Mouse (Mus musculus) right cerebral cortex, postnatal 4 days (tissue): ENCODE data around the gene Mmp28.

Experiments used
- DNase-seq: peaks from one replicate; pipeline ENCODE4 v3.0.0-alpha.2; 2022

Mmp28 gene

DNA sequence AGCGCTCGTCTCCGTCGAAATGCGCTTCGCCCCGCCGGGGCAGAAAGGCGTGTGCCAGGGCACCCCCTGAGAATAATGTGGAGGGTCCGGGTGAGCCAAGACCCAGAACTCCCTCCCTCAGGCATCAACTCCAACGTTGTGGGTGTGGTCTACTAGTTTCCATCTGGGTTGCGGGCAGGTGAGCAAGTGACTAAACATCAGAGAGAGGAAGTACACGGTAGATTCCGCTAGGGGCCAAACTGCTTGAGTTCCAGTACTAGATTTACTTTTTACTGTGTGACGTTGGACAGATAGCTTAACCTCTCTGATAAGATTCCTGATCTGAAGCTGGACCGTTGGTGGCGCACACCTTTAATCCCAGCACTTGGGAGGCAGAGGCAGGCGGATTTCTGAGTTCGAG, 17.9 kb downstream of the Mmp28 start:
- DNase-seq, result no peak

DNA sequence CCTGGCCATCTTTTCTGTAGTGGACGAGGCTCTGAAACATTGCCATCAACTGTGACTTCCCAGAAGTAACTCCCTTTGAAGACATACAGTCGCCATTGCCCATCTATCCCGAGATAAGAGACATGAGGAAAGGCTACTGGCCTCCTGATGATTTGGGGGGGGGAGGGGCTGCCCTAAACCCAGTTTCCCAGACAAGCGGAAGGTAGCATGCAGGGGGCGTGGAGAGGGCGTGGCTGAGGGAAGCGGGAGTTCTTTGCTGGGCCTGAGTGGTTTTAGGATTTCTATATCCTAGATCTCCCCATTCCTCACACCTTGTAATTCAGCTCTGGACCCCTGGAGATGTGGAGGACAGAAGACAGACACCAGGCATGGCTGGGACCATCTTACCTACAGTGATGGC, 19.0 kb downstream of the Mmp28 start:
- DNase-seq, result no peak

DNA sequence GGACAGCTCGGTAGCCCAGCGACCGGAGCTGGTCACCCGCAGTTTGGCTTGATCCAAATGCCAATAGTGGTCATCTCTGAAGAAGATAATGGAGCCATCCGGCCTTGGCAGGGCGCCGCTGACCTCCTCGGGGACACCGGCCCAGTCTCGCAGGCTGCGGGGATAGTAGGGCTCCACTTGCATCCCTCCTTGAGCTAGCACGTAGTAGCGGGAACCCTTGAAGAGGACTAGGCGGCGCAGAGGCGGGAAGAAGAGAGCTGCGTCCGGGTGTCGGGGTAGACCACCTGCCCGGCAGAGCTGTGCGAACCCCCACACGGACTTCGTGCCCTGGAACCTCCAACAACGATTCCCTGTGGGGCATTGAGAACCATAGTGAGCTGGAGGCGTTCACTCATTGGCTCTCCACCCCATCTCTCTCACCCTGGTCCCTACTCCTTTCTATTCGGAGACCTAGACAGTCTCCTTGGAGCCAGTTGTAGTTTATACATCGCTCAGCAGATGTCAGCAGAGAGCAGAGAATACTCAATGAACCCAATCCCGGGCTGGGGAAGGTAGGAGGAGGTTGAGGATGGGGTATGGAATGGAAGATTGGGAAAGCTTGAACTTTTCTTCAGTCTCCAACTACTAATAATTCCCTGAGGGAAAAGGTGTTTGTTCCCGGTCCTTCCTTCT, 20.1 kb downstream of the Mmp28 start:
- DNase-seq, result peak; percentile 80

DNA sequence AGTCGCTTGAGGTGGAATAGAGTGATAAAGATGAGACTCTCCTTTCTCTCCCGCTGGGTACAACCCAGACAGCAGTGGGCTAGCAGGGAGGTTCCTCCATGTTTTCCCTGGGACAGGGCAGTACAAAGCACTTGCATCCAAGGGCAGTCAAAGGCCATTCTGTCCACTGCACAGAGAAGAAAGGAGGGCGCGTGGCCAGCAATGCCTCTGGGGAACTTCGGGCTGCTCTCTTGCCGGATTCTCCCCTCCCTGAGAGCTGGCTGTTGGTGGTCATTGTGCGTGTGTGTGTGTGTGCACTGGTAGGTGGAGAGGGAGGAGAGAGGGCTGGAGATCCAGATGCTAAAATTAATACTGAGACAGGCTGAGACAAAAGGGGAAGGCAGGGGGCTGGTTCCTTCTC, 21.6 kb downstream of the Mmp28 start:
- DNase-seq, result no peak

DNA sequence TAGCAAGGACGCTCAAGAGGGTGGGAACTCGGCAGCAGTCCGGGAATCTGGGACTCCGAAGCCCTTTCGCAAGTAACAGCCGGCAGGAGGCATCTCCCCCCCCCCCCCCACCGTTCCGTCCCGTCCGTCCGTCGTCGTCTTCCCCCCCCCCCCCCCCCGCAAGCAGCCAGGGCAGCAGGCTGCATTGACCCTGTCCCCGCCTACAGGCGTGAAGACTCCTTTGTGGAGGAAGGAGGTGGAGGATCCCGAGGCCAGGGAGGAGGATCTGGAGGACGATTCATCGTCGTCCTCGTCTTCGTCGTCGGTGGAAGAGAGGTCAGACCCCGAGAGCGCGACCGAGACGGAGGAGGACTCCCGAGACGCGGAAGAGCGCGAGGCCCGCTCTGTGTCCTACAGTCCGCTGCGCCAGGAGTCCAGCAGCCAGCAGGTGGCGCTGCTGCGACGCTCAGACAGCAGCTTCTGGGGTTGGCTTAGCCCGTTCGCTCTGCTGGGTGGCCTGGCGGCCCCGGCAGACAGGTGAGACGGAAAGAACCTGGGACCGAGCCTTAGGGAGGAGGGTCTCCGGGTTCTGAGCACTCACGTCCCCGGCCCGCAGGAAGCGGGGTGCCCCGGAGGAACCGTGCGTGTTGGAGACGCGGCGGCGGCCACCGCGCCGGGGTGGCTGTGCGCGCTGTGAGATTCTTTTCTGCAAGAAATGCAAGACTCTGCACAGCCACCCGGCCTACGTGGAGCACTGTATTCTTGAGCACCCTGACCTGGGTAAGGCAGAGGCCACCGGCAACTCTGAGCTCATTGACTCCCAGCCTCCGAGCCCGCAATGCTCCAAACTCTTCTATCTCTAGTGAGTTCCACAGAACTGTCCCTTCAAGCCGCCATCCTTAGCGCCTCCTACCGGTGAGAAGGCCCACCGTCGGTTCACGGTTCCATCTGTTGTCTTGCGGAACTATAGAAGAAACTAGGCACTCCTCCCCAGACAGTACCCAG, 22.5 kb downstream of the Mmp28 start:
- peak; percentile 88 for DNase-seq

DNA sequence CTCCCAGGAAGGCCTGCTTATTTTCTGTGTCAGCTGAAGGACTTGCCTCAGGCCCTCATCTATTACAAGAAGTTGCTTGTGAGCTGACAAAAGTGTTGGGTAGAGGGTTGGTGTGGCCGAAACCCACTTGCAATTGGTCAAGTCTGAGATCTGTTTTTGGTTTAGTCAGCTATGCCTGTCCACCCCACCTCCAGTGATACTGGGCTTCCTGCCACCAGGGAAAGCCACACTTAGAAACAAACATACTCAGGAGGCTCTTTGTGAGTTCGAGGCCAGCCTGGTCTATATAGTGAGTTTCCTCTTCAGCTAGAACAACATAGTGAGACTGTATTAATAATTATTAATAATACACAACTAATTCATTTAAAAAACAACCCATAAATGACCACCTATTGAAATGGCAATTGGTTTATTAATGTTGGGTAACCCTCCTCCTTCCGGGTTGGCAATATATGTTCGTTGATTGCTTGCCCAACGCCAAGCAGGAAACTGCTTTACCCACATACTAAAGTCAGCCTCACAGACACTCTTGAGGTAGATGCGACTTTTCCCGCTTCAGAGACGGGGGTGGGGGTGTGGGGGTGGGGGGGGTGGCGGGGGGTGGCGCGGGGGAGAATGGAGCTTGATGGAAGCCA, 23.3 kb downstream of the Mmp28 start:
- DNase-seq, result no peak

DNA sequence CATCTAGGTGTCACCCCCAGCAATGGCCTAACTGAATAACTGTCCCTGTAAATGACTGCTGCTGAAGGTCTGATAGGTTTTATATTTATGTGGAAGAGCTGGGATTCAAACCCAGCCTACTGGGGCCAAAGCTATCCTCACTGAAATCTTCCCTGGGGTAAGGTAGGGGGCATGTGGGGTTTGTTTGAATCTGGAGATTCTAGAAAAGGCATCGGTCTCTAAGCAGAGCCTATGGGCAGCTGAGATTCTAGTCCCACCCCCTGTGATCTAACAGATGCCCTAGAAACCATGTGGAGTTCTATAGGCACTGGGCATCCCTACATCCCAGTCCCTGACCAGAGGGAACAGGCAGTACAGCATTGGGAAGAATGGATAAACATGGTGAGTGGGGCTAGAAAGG, 25.5 kb downstream of the Mmp28 start, which contains the start of gene 1700020L24Rik:
TSS of gene 1700020L24Rik (plus strand) at position 301 of the 400 bp plus-strand sequence.
- no peak for DNase-seq

DNA sequence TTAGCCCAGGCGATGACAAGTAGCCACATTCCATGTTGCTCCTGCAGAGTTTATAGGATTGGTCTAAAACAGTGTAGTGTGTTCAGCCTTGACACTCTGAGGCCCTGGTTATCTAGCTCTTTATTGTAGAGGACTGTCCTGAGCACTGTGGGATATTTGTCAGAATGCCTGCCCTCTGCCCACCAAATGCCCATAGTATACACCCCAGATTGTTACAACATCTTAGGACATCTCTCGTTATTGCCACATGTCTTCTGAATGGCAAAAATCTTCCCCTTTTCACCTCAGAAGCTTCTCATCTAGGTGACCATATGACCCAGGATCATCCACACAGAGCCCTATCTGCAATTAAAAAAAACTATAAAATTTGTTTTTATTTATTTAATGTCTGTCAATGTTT, 30.3 kb downstream of the Mmp28 start:
- DNase-seq, result no peak

DNA sequence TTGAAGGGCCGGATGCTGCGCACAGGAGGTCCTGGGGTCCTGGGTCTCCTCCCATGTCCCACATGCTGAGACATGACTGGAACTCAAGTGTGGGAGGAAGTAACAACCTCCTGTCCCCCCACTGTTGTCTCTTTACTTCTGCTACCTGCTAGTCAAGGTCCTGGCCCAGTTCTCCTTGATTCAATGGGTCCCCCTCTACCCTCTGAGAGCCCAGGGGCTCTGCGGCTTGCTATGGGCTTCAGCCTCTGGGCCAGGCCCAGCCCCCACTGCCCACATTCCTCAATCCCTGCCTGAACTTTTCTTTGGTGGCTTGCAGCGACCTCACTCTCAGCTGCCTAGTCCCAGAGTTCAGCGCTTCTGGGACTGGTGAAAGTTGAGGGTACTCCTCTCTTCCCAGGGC, 33.5 kb downstream of the Mmp28 start, which contains the start of gene Gas2l2:
TSS of gene Gas2l2 (minus strand) at position 101 of the 400 bp plus-strand sequence.
- no peak for DNase-seq

DNA sequence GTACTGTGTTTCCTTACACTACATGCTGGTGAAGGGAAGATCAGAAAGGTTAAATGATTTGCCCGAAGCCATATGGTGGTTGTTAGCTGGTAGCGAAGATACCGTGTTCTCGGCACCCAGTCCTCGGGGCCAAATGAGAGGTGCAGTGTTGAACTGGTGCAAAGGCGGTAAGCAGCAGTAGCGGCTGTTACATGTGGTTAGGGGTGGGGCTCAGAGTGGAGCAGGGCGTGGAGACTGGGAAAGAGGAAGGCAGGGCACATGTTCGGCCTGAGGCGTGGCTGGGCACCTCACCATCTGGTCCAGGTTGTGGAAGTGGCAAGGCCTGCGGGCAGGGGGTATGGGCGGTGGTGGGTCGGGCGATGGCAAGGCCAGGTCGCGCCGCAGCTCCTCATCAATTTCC, 35.9 kb downstream of the Mmp28 start:
- DNase-seq, result no peak

DNA sequence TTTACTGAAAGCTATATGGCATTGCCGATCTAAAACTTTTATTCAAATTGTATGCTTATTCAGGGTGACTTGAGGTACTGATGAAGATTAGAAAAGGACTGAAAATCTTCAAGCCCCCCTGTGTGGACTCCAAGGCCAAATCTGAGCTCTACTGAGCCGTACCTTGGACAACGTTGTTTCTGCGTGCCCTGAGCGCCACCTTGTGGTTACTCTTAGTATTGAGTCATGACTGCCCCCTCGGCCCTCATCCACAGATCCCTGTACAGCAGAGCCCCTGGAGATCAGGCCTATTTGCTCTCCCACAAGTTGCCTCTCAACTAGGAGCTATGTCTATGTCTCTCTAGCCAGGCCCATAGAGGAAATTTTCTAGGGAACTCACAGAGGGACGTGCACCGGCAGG, 38.2 kb downstream of the Mmp28 start:
- peak; percentile 81 for DNase-seq

DNA sequence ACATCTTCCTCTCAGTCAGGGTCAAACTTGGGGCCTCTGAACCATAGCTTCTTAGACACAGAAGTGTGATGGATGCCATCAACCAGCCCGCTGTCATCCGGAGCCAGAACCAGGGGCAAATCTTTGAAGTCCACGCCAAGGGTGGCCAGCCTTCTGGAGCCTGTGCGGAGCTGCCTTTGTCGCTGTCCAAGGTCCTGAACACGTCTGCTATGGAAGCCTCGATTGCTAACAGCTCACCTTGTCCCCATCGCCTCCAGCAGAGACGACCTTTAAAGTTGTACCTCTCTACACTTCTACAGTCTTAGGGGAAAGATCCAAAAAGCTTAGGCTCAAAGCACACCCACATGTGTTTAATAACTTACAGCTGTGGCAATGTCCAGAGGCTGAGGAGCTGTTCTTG, 41.6 kb downstream of the Mmp28 start:
- DNase-seq, result peak; percentile 51

DNA sequence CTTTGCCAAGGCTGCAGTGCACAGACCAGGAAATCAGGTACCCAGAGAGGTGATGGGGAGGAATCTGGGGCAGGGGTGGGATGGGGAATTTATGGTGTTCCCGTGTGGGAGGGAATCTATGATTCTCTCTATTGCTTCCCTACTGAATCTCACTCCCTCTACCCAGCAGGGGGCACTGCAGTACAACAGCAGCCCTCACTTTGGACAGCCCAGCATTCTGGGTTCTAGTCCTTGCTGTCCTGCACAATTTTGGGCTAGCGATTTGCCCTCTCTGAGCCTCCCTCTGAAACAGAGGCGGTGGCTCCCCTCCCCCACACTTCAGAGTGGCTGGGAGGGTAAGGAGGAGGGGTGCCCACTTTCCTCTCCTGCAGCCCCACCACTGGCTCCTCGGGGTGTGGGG, 42.5 kb downstream of the Mmp28 start:
- DNase-seq, result peak; percentile 67

DNA sequence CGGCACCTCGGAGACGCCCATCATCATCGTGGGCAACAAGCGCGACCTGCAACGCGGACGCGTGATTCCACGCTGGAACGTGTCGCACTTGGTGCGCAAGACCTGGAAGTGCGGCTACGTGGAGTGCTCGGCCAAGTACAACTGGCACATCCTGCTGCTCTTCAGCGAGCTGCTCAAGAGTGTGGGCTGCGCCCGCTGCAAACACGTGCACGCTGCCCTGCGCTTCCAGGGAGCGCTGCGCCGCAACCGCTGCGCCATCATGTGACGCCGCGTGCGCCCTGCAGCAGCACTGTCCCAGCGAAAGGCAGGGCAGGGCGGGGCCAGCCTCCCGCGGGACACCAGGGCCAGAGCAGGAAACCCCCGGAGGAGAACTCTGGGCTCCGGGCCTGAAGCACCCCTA, 44.3 kb downstream of the Mmp28 start:
- DNase-seq, result peak; percentile 57

DNA sequence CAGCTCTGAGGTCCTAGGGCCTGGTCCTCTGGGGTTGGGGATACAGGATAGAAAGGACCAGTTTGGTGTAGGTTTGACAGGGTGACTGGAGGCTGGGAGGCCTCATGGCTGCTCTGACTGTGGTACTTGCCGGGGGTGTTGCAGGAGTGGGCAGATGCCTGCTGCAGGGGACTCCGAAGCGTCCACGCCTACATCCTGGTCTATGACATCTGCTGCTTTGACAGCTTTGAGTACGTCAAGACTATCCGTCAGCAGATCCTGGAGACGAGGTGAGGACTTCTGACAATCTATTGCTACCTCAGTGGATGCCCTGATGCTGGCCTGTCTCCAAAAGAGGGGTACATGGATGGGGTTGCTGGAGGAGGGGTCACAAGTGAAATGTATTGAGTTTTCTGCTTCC, 45.2 kb downstream of the Mmp28 start:
- DNase-seq, result no peak

DNA sequence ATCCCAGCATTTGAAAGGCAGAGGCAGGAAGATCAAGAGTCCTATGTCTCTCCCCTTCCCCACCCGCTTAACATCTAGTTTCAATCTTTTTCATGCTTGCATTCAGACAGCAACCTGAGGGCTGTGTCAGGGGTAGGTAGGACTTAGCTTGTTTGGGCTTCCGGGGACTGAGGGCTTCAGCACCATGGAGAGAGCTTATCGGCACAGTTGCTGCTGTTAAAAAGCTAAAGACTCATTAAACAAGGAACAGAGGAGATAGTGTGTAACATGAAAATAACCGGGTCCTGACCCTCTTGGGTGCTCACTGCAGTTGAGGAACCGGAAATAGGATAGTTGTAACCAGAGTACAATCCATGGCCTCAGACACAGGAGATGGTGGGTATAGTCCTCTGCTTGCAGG, 45.8 kb downstream of the Mmp28 start:
- no peak for DNase-seq

DNA sequence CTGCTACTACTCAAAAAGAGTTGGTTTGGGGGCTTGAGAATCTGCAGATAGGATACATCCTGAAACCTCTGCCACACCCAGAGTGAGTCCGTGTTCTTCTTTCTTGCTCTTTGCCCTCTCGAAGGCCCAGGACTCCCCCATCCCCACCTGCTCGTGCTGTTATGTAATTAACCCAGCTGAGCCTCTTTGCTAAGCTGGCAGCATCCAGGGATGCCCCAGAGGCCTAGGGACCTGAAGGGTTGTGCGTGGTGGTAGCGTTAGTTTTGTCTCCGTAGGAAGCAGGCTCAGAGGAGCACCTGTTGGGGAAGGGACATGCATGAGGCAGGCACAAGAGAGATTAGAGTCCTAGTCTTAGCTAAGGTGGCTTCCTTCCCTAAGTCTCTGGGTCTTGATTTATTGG, 52.4 kb downstream of the Mmp28 start:
- no peak for DNase-seq

DNA sequence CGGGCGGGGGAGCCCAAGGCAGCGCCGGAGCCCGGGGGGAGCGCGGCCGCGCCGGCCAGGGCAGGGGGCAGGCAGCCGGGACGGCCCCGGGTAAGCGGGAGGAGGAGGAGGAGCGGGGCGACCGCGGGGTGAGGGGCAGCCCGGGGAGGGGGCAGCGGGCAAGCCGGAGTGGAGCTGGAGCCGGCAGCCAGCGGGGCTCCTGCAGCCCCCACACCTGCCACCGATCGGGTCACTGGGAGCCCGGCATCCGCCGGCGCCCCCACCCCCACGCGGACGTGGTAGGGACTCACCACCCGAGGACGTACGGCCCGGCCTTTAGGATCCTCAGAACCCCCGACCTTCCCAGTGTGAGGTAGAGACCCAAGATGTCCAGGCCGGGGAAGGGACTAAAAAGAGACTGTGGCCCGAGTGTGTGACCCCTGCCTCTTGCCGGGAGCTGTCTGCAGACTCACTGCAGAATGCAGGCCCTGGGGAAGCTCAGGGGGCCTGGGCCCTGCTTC, 53.0 kb downstream of the Mmp28 start:
- peak; percentile 42 for DNase-seq

DNA sequence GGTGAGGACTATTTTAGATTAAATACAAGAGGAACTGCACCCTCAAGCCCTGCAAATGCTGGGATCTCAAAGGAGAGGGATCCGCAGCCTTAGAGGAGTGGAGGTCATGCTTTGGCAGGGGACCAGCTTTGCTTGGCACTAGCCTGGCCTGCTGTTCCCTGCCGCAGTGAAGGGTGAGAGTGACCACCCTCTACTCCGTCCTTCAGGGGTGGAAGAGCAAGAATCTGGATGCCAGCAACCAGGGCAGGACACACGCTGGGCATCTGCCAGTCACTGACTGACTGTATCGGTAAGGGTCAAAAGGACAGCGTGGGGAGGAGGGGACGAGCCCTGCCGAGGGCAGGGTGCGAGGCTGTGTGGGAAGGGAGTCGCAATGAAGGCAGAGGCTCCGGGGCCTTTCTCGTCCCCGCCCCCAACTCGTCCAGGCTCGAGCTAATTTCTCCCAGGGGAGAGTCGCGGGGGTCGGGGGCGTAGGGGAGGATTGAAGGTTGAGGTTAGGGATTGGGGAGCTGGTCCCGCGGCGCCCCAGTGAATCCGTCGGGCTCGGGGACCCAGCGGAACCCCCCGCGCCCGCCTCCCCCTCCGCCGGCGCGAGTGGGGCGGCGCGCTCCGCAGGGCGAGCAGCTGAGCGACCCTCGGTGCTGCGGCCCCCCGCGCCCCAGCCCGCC, 53.6 kb downstream of the Mmp28 start, which contains the start of gene Rasl10b:
TSS of gene Rasl10b (plus strand) at position 51 of the 668 bp plus-strand sequence.
- peak; percentile 64 for DNase-seq

DNA sequence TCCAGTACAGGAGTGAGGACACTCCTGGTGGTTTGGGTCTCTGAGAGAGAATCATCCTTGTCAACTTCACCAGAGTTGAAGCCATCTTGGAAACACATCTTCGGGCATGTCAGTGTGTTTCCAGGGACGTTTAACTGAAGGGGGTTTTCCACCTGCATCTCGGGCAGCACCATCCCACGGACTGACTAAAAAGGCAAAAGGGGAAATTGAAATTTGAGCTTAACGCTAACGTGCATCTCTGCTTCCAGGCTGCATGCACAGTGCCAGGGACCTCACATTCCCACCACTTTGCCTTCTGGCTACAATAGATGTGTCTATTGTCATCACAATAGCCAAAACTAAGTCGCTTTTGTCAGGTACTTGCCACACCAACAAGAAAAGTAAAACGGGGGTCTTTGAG, 54.6 kb downstream of the Mmp28 start:
- DNase-seq, result no peak

DNA sequence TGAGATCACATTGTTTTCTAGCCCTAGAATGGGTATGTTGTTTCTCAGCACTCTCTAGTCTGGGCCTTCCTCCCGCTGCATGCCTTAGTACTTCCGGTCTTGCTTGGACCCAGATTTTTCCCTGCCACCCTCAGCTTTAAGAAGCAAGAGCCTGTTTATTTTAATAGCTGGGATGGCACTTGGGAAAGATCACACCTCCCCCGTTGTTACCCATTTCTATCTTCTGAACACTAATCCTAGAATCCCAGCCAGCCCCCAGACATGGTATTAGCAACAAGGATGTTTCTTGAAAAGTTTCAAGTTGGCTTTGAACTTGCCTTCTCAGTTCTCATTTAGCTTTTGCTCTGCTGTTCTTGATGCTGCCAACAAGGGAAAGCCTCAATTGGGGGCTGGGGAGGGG, 56.5 kb downstream of the Mmp28 start:
- no peak for DNase-seq

DNA sequence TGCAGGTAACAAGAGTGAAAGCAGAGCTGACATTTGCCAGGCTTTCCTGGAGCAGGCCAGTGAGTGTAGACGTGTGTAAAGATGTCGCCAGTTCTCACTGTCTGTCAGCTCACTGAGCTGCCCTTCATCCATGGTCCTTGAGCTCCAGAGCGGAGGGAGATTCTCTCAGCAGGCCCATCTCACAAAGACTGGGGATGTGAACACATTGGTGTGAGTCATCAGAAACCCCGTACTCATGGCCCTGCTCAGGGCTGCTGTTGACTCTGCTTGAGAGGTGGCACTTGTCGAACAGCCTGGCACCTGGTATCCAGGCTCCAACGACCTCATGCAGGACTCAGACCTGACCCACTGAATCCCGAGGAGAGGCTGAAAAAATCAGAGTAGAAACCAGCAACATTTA, 59.1 kb downstream of the Mmp28 start:
- DNase-seq, result no peak

DNA sequence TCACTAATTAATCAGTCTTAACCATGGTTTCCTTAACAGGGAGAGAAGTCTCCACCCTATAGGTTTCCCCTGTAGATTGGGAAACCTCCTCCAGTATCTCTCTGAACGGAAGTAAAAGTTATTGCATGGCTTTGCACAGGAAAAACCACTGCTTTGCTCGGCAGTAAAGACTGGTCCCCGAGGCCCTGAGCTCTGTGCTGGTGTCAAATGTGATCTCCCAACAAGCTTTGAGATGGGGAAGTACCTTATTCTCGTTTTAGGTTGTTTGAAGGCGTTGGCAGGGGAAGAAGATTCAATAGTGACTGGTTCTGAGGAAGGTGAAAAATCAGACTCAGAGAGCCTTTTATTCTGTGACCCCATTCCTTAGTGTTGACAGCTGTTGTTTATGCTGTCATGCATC, 64.1 kb downstream of the Mmp28 start:
- no peak for DNase-seq
